Mouse (Mus musculus): ENCODE measurements around the gene Myoz1. TPM values are rescaled to one million over a fixed set of nuclear protein-coding genes. Genes with fewer than 3 reads are reported as not detected.

Gene Myoz1
- total and polyA plus RNA-seq, 3 experiments = 1.7 to 2.6 (median 2.4) TPM

DNA sequence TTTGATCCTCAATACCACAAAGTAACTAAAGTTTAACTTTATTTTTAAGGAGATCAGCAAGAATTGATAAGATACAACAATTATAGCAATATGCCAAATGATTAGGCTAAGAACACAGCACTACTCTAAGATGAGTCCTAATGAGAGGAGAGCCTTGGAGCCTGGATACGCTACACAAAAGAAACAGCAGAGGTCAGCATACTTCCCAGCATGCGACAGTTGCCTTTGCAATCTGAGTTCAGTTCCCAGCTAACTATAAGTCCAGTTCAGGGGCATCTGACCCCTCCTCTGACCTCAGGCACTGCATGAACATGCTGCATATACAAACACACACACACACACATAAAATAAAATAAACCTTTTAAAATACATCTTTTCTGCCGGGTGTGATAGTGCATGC, 10.8 kb downstream of the Myoz1 start:
- Histone ChIP-seq H3K27ac (ENCODE audit: insufficient read depth, low read depth) (no peak overlapping the region), H3K9me3 (replicated peaks; ENCODE audit: low read length) (no peaks in the 10 kb centered on the region), H3K4me1 (ENCODE audit: control insufficient read depth in 1 of 2, insufficient read depth in 2 of 2) (peaks cover 0 to 9% of the 10 kb centered on the region in 2 experiments; a peak in 2 of 4 replicates), H3K79me2 (replicated peaks; ENCODE audit: control insufficient read depth, extremely low read depth, insufficient read depth, poor library complexity, severe bottlenecking) (no peaks in the 10 kb centered on the region; the same call in 1 of the 2 replicates), H3K9ac (ENCODE audit: insufficient read depth, low read depth) (no peak overlapping the region), H3K4me2 (ENCODE audit: insufficient read depth, low read depth, poor library complexity, severe bottlenecking) (no peak overlapping the region), H3K27me3 (replicated peaks) (no peaks in the 10 kb centered on the region), H3K4me3 (replicated peaks in 1 of 3; ENCODE audit: low read depth in 2 of 3, low read length in 2 of 3, poor library complexity in 1 of 3) (no peak overlapping the region), H3K36me3 (replicated peaks in 1 of 2; ENCODE audit: control insufficient read depth in 1 of 2, insufficient read depth in 1 of 2, low read length in 1 of 2) (peaks cover 0 to 5% of the 10 kb centered on the region in 2 experiments)
- no peak for TF ChIP-seq TBP (conservative IDR thresholded peaks at IDR 0.05; ENCODE audit: low read depth, low read length)
- TF ChIP-seq JUN (IDR thresholded peaks at IDR 0.05; ENCODE audit: insufficient read depth, low read depth, low read length) = no peak
- peak in 1 of 2 experiments; percentile 65; a peak in 2 of 4 replicates for TF ChIP-seq CTCF (conservative IDR thresholded peaks at IDR 0.05 in 1 of 2, IDR thresholded peaks at IDR 0.05 in 1 of 2; ENCODE audit: low read depth in 2 of 2, low read length in 2 of 2)
- no peak for TF ChIP-seq USF2 (conservative IDR thresholded peaks at IDR 0.05; ENCODE audit: low read depth, low read length)
- TF ChIP-seq POLR2AphosphoS2 (IDR thresholded peaks at IDR 0.05; ENCODE audit: low read depth, low read length) = no peak
- TF ChIP-seq ZKSCAN1 (IDR thresholded peaks at IDR 0.05; ENCODE audit: borderline replicate concordance, low read depth, low read length) = no peak
- TF ChIP-seq MEF2A (IDR thresholded peaks at IDR 0.05; ENCODE audit: borderline replicate concordance, low read depth, low read length) = no peak
- no peak for TF ChIP-seq USF1 (IDR thresholded peaks at IDR 0.05; ENCODE audit: low read depth, low read length)
- TF ChIP-seq UBTF (IDR thresholded peaks at IDR 0.05; ENCODE audit: low read depth, low read length) = no peak
- no peak for TF ChIP-seq MXI1 (IDR thresholded peaks at IDR 0.05; ENCODE audit: low read depth, low read length)
- TF ChIP-seq ZC3H11A (IDR thresholded peaks at IDR 0.05; ENCODE audit: low read depth, low read length) = no peak
- TF ChIP-seq IRF4 (IDR thresholded peaks at IDR 0.05; ENCODE audit: low read depth, low read length) = no peak
- TF ChIP-seq CHD2 (IDR thresholded peaks at IDR 0.05; ENCODE audit: low read length) = no peak
- TF ChIP-seq BHLHE40 (IDR thresholded peaks at IDR 0.05; ENCODE audit: low read depth, low read length) = no peak
- TF ChIP-seq SMC3 (IDR thresholded peaks at IDR 0.05; ENCODE audit: low read depth, low read length) = peak; percentile 58
- peak; percentile 49 for TF ChIP-seq RAD21 (IDR thresholded peaks at IDR 0.05; ENCODE audit: low read depth, low read length)
- dilution Hi-C loops (cut with MboI; ENCODE audit: extremely low pct_ligation_motif_present, extremely low pct_unique_long_range_greater_than_20kb, low sequenced_read_pairs) = no loop called here
- no peak for DNase-seq (ENCODE audit: extremely low read depth)
- in situ Hi-C loops (cut with MboI; ENCODE audit: low pct_ligation_motif_present, low pct_unique_long_range_greater_than_20kb, low sequenced_read_pairs) = no loop called here

DNA sequence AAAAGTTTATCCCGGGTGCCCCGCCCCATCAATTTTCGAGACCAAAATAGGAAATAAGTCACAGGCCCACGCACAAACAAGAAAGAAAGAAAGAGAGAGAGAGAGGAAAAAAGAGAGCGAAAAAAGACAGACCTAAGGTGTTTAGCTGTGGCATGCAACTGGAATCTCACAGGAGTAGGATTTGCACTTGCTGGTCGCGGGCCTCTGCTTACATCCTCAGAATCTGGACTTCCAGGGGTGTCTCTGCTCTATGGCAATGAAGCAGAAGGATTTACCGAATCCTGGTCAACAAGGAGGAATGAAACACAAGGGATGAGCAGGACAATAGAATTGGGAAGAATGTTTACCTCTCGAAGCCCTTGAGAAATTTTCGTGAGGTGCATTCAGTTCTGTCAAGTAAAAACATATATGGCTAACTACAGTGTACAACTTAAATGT, 14.9 kb downstream of the Myoz1 start:
- no peaks in the 10 kb centered on the region for H3K9me3 ChIP-seq (replicated peaks; ENCODE audit: low read length)
- no peak overlapping the region for H3K27ac ChIP-seq (ENCODE audit: insufficient read depth, low read depth)
- H3K9ac ChIP-seq (ENCODE audit: insufficient read depth, low read depth) = peak overlapping the region; percentile 93
- dilution Hi-C loops (cut with MboI; ENCODE audit: extremely low pct_ligation_motif_present, extremely low pct_unique_long_range_greater_than_20kb, low sequenced_read_pairs) (no loop called here), in situ Hi-C loops (cut with MboI; ENCODE audit: low pct_ligation_motif_present, low pct_unique_long_range_greater_than_20kb, low sequenced_read_pairs) (no loop called here)
- no peaks in the 10 kb centered on the region for H3K27me3 ChIP-seq (replicated peaks)
- H3K4me3 ChIP-seq (replicated peaks in 1 of 3; ENCODE audit: low read depth in 2 of 3, low read length in 2 of 3, poor library complexity in 1 of 3) = peak overlapping the region; percentile 80 to 92 (median 88)
- no peak for TF ChIP-seq ZKSCAN1 (IDR thresholded peaks at IDR 0.05; ENCODE audit: borderline replicate concordance, low read depth, low read length)
- no peak for TF ChIP-seq BHLHE40 (IDR thresholded peaks at IDR 0.05; ENCODE audit: low read depth, low read length)
- TF ChIP-seq PAX5 (IDR thresholded peaks at IDR 0.05; ENCODE audit: low read length) = no peak
- no peak for TF ChIP-seq USF2 (conservative IDR thresholded peaks at IDR 0.05; ENCODE audit: low read depth, low read length)
- TF ChIP-seq CHD1 (IDR thresholded peaks at IDR 0.05; ENCODE audit: low read depth, low read length) = peak; percentile 77; the same call in 1 of the 2 replicates
- TF ChIP-seq JUN (IDR thresholded peaks at IDR 0.05; ENCODE audit: insufficient read depth, low read depth, low read length) = no peak
- no peak for TF ChIP-seq MYC (IDR thresholded peaks at IDR 0.05; ENCODE audit: low read depth, low read length)
- H3K79me2 ChIP-seq (replicated peaks; ENCODE audit: control insufficient read depth, extremely low read depth, insufficient read depth, poor library complexity, severe bottlenecking) = peaks cover 3% of the 10 kb centered on the region
- H3K4me1 ChIP-seq (ENCODE audit: control insufficient read depth in 1 of 2, insufficient read depth in 2 of 2) = peaks cover 0 to 19% of the 10 kb centered on the region in 2 experiments; a peak in 2 of 4 replicates
- H3K4me2 ChIP-seq (ENCODE audit: insufficient read depth, low read depth, poor library complexity, severe bottlenecking) = peak overlapping the region; percentile 90
- peaks cover 0 to 5% of the 10 kb centered on the region in 2 experiments for H3K36me3 ChIP-seq (replicated peaks in 1 of 2; ENCODE audit: control insufficient read depth in 1 of 2, insufficient read depth in 1 of 2, low read length in 1 of 2)
- DNase-seq (ENCODE audit: extremely low read depth) = no peak
